Mouse (Mus musculus) frontal cortex, adult 2 months (tissue): ENCODE measurements at regions not wholly inside any gene's neighbourhood (a gene's known extent, or its start where the extent isn't known, plus 50 kb on each side); places are given as distances from the start of the nearest gene placed in this dataset.
A peak's percentile ranks its signal among the peaks of the same experiment; 100 is the strongest.
"Not testable (repeated sequence)": the region's sequence is repeated elsewhere in the genome, so short reads cannot be mapped to it uniquely, and the experiment has no call there.

Source experiments
- DNase-seq, 2 experiments: peaks; one replicate each; pipeline ENCODE4 v3.0.0; 2022; ENCODE audit warnings: low spot score in 1 of 2; ENCODE audit errors: extremely low spot score in 1 of 2

DNA sequence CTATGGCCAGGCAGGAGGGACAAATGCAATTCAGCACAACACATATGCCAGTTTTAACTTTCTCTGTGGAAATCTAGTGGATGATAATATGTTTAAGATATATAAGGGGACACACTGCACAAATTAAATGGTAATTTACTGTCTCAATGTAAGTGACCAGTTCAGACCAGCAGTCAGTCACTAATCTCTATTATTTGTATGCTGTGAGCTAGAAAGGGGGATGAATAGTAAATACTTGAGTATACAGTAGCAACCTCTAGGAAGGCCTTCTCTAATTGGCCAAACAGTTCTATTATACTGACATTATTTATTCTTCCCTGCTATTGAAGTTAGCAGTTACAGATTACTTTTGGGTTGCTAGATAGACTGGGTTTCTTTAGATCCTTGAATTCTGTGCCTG, 391.2 kb downstream of the Fign start:
- no peak for DNase-seq

DNA sequence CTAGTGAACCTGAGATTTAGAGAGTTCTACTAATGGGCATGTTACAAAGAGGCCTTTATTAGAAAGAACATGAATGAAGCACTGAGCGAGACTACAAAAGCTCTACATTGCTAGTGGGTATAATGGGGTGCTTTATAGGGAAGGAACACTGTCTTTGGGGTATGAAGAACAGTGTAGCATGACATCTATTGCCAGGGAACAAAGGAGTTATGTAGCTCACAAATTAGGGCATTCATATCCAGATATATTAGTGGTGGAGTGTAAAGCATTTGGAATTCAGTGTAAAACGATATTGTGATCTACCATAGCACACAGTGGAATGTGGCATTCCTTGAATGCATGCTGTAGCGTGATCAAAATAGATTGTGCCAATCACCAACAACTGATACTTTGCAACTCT, 391.7 kb downstream of the Fign start:
- DNase-seq: no peak

GRCm38 (mm10) chr2:63702333-63703096, 395.3 kb downstream of the Fign start:
- DNase-seq: peak in 1 of 2 experiments; percentile 30

DNA sequence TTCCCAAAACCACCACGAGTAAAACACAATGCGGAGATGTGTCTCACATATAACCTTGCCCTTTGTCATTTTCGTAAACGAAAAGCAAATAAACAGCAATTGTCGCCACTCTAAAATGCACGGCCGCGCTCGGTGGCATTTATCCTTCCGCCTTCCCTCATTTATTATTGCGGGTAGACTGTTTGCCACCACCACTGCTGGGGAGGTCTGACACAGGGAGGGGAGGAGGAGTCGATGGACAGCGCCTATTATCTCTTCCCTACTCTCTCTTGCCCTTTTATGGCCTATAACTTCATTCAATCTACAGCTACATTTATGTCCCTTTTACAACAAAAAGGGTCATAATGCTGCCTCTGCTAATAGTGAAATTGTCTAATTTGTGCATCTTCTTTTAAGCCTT, 396.0 kb downstream of the Fign start:
- DNase-seq: no peak

DNA sequence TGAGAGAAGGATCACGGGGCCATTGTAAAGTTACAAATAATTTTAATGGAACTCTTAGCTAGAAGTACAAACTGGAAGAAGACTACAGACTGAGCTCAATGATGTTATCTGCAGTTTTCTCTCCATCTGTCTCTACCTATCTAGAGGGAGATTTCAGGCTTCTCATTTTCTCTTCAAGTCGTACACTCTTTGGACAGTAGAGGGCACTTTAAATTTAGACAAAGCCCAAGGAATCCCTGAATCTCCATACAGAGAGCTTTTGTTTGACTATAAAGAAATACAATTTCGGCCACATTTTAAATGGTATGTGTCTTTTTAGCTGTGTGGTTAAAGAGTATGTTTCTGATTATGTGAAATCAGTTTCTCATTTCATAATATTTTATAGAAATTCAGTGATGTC, 397.6 kb downstream of the Fign start:
- peak in 1 of 2 experiments; percentile 80 for DNase-seq

DNA sequence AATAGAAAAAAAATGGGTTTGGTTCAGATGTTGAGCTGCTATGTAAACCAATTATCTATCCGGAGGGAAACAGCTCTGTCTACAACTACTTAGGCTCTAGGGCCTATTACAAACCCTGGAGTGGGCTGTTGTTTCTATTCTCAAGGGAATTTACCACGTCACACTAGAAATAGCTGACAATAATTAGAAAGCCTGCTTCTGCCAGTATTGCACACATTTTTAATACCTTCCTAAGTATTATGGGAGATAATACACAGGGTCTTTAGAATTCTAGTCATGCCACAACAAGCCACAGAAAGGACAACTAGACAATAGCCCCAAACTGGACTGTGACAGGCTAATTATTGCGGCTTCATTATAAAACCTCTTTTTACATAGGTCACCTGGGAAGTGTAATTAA, 428.1 kb downstream of the Fign start:
- DNase-seq: no peak

- no peak for DNase-seq
Observed at GRCm38 (mm10) chr2:63668784-63669183, 429.1 kb downstream of the Fign start.

DNA sequence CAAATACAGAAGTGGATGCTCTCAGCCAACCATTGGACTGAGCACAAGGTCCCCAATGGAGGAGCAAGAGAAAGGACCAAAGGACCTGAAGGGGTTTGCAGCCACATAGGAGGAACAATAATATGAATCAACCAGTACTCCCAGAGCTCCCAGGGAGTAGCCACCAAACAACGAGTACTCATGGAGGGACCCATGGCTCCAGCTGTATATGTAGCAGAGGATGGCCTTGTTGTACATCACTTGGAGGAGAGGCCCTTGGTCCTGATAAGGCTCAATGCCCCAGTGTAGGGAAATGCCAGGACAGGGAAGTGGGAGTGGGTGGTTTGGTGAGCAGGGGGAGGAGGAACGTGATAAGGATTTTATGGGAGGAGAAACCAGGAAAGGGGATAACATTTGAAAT, 437.9 kb downstream of the Fign start:
- DNase-seq: not testable (repeated sequence)
